Mouse (Mus musculus): ENCODE data around the gene Hnrnpl. TPM values are rescaled to one million over a fixed set of nuclear protein-coding genes. Genes with fewer than 3 reads are reported as not detected.
A peak's percentile ranks its signal among the peaks of the same experiment; 100 is the strongest.

The Hnrnpl gene
- total RNA-seq, 2 experiments from 2014 or later, result 417 to 431 TPM

GRCm38 (mm10) chr7:28790066-28790806 lies 18.1 kb upstream of the Hnrnpl start:
- no peak for DNase-seq

GRCm38 (mm10) chr7:28791706-28792105 lies 16.6 kb upstream of the Hnrnpl start:
- DNase-seq, result no peak

- no peak for DNase-seq
Observed at GRCm38 (mm10) chr7:28792391-28793185, 15.8 kb upstream of the Hnrnpl start.

GRCm38 (mm10) chr7:28793834-28794233 lies 14.5 kb upstream of the Hnrnpl start:
- no peak for DNase-seq

- no peak for DNase-seq
Observed at GRCm38 (mm10) chr7:28794496-28794895, 13.8 kb upstream of the Hnrnpl start.

GRCm38 (mm10) chr7:28795832-28796231 lies 12.5 kb upstream of the Hnrnpl start:
- no peak for DNase-seq

GRCm38 (mm10) chr7:28796562-28796975 lies 11.8 kb upstream of the Hnrnpl start:
- DNase-seq, result peak; percentile 69

- DNase-seq, result no peak
Observed at GRCm38 (mm10) chr7:28799994-28800393, 8.3 kb upstream of the Hnrnpl start.

- DNase-seq, result no peak
Observed at GRCm38 (mm10) chr7:28801451-28801850, 6.9 kb upstream of the Hnrnpl start.

- DNase-seq, result no peak
Observed at GRCm38 (mm10) chr7:28801901-28802670, 6.3 kb upstream of the Hnrnpl start.

- no peak for DNase-seq
Observed at GRCm38 (mm10) chr7:28802846-28803588, 5.3 kb upstream of the Hnrnpl start.

- no peak for DNase-seq
Observed at GRCm38 (mm10) chr7:28803756-28804155, 4.6 kb upstream of the Hnrnpl start.

GRCm38 (mm10) chr7:28806869-28807268 lies 1.5 kb upstream of the Hnrnpl start:
- no peak for DNase-seq

- peak in 1 of 2 experiments; percentile 13 for DNase-seq
Observed at GRCm38 (mm10) chr7:28807641-28808220, 610 bp upstream of the Hnrnpl start.

- peak; percentile 95 to 97 for DNase-seq
Observed at GRCm38 (mm10) chr7:28808957-28809393, 634 bp downstream of the Hnrnpl start.

- peak; percentile 61 to 62 for DNase-seq
Observed at GRCm38 (mm10) chr7:28809401-28810089, 1.2 kb downstream of the Hnrnpl start.

- DNase-seq, result peak; percentile 98 to 100
Observed at GRCm38 (mm10) chr7:28810107-28811066, 2.0 kb downstream of the Hnrnpl start.

- peak; percentile 89 to 90 for DNase-seq
Observed at GRCm38 (mm10) chr7:28811228-28811627, 2.9 kb downstream of the Hnrnpl start.

GRCm38 (mm10) chr7:28811640-28812275 lies 3.4 kb downstream of the Hnrnpl start:
- DNase-seq, result no peak

Data from layer of hippocampus, postnatal 36 days (tissue).